Mouse (Mus musculus): Measurements from ENCODE around the gene Klrb1c.
"Not testable (repeated sequence)": the region's sequence is repeated elsewhere in the genome, so short reads cannot be mapped to it uniquely, and the experiment has no call there.

DNA sequence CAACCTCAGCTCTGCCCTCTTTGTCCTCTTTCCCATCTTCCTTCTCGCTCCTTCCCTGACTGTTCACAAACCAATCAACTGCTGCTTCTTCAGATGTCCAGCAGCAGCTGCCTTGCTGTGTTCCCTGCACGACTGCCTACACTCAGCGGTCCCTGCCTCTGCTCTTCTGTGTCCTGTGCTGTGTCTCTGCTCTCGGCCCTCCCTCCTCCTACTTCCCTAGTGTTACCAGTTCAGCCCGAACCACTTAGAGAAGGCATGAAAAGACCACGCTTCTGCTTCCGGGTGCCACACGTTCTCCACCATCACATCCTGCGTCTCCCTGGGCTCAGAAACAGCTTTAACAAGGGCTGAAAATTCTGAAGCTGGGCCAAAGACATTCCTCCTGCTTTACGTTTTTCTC lies 34.8 kb downstream of the Klrb1c start:
- TF ChIP-seq EP300 (IDR thresholded peaks at IDR 0.05; ENCODE audit: insufficient read depth, low read depth, low read length); CTCF (IDR thresholded peaks at IDR 0.05; ENCODE audit: low read depth, low read length); POLR2A (IDR thresholded peaks at IDR 0.05; ENCODE audit: insufficient read depth, low read length): not testable (repeated sequence)

Measured in ES-Bruce4 (cell line).